Mouse (Mus musculus) C2C12 (cell line): Measurements from ENCODE around the gene Clybl.

Experiments used
- CTCF ChIP-seq: IDR thresholded peaks from one replicate; pipeline ENCODE4 v1.5.1; 2011; ENCODE audit not compliant: control insufficient read depth, insufficient read depth, insufficient read length
- MYOG ChIP-seq: IDR thresholded peaks from one replicate; pipeline ENCODE4 v1.6.1; 2011; ENCODE audit not compliant: control insufficient read depth, insufficient read length; ENCODE audit errors: extremely low read depth
- USF1 ChIP-seq: IDR thresholded peaks from one replicate; pipeline ENCODE4 v1.6.1; 2011; ENCODE audit warnings: low read depth, mild to moderate bottlenecking, control low read depth, moderate library complexity

DNA sequence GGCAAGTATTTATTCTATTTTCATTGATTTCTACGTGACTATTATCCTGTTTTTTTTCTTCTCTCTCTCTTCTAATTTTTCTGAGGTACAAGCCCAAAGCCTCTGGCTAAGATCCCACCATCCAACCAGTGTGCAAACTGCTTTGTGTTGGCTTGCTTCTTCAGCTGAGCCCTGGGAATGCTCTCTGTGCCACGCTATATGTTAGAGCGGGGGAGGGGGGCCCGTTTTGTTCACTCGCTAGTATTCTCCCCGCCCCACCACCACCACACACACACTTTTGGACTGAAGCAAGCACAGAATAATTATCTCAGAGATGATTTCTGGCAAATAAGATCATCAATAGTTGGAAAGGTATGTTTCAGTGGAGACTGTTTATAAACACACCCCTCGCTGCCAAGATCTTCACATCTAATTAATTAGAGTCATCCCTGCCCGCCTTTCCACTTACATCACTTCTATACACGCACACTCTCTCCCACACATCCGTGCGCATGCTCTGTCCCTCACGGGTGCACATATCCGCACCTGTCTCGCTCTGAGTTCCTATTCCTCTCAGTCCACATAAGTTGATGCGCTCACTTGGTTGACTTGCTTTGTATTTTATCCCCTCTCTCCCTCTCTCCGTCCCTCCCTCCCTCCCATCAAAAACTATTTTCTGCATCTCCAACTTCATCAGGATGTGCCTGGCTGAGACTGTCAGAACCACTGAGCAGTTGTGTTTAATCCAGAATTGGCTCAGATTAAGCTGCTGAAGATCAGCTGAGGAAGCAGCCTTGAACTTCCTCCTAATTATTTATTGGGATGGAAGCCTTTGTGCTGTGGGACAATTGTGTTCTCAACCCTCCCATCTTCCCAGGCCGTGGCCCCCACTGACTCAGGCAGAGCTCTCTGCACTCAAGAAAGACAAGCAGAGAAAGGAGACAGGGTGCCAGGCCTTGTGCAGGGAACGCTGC lies 163.0 kb downstream of the Clybl start:
- TF ChIP-seq CTCF (no peak), USF1 (no peak), MYOG (no peak)
